Mouse (Mus musculus) urinary bladder, postnatal 14 days (tissue): Measurements from ENCODE around the gene C130074G19Rik.

Experiments
- DNase-seq: peaks from one replicate; pipeline ENCODE4 v3.0.0; 2021; ENCODE audit warnings: low spot score

Gene C130074G19Rik

GRCm38 (mm10) chr1:184882281-184883268, at the start of gene C130074G19Rik:
Gene C130074G19Rik (minus strand): TSS chr1:184883218.
- peak; percentile 72 for DNase-seq

GRCm38 (mm10) chr1:184931097-184931496, 48.1 kb upstream of the C130074G19Rik start:
- no peak for DNase-seq

GRCm38 (mm10) chr1:184928382-184928781, 45.4 kb upstream of the C130074G19Rik start:
- DNase-seq = no peak

- no peak for DNase-seq
These were observed 44.9 kb upstream of the C130074G19Rik start for GRCm38 (mm10) chr1:184927911-184928310.

- DNase-seq = no peak
These were observed 39.8 kb upstream of the C130074G19Rik start for GRCm38 (mm10) chr1:184922824-184923223.

- DNase-seq = no peak
These were observed 37.0 kb upstream of the C130074G19Rik start for GRCm38 (mm10) chr1:184920057-184920456.

GRCm38 (mm10) chr1:184918227-184918888, 35.3 kb upstream of the C130074G19Rik start:
- DNase-seq = no peak

GRCm38 (mm10) chr1:184912336-184912735, 29.3 kb upstream of the C130074G19Rik start:
- no peak for DNase-seq

- no peak for DNase-seq
These were observed 28.8 kb upstream of the C130074G19Rik start for GRCm38 (mm10) chr1:184911861-184912260.

- DNase-seq = peak; percentile 26
These were observed 25.5 kb upstream of the C130074G19Rik start for GRCm38 (mm10) chr1:184908558-184908957.

GRCm38 (mm10) chr1:184905904-184906745, 23.1 kb upstream of the C130074G19Rik start:
- DNase-seq = no peak

- DNase-seq = no peak
These were observed 22.4 kb upstream of the C130074G19Rik start for GRCm38 (mm10) chr1:184905371-184905770.

GRCm38 (mm10) chr1:184903697-184904096, 20.7 kb upstream of the C130074G19Rik start:
- DNase-seq = no peak

GRCm38 (mm10) chr1:184902886-184903285, 19.9 kb upstream of the C130074G19Rik start:
- no peak for DNase-seq

- DNase-seq = no peak
These were observed 14.3 kb upstream of the C130074G19Rik start for GRCm38 (mm10) chr1:184897350-184897749.

- no peak for DNase-seq
These were observed 9.0 kb upstream of the C130074G19Rik start for GRCm38 (mm10) chr1:184891998-184892397.

- no peak for DNase-seq
These were observed 6.4 kb upstream of the C130074G19Rik start for GRCm38 (mm10) chr1:184889454-184889853.

GRCm38 (mm10) chr1:184886160-184886559, 3.1 kb upstream of the C130074G19Rik start:
- DNase-seq = no peak

GRCm38 (mm10) chr1:184881861-184882260, 1.2 kb downstream of the C130074G19Rik start:
- DNase-seq = no peak

GRCm38 (mm10) chr1:184881211-184881610, 1.8 kb downstream of the C130074G19Rik start:
- DNase-seq = no peak

- DNase-seq = no peak
These were observed 4.2 kb downstream of the C130074G19Rik start for GRCm38 (mm10) chr1:184878860-184879259.

- DNase-seq = no peak
These were observed 5.7 kb downstream of the C130074G19Rik start for GRCm38 (mm10) chr1:184877306-184877705.
